Mouse (Mus musculus): ENCODE results near the gene Slc17a1. TPM values are rescaled to one million over a fixed set of nuclear protein-coding genes. Genes with fewer than 3 reads are reported as not detected.

Gene Slc17a1
- total RNA-seq, 1 experiment from 2014 or later, result not detected

GRCm38 (mm10) chr13:23940291-23940690 lies 72.7 kb downstream of the Slc17a1 start:
- ATAC-seq (replicated peaks; ENCODE audit: low read depth, poor library complexity, severe bottlenecking), result no peak

- no peak for ATAC-seq (replicated peaks; ENCODE audit: low read depth, poor library complexity, severe bottlenecking)
Measured at GRCm38 (mm10) chr13:23942861-23943260, 75.3 kb downstream of the Slc17a1 start.

Other genes starting within 250 kb of the Slc17a1 start
- 92.7 and 94.2 TPM in 2 replicates for gene Hist1h2be, start 246.6 kb upstream of the Slc17a1 start, total RNA-seq (2017)
- gene Hist1h1e, start 245.2 kb upstream of the Slc17a1 start, total RNA-seq (2017), result 314 and 326 TPM in 2 replicates
- gene Hist1h2ac, start 183.8 kb upstream of the Slc17a1 start, total RNA-seq (2017), result 114 and 119 TPM in 2 replicates
- 224 and 276 TPM in 2 replicates for gene Hist1h2bc, start 183.6 kb upstream of the Slc17a1 start, total RNA-seq (2017)
- 0.55 and 3.1 TPM in 2 replicates for gene Hist1h1t, start 171.9 kb upstream of the Slc17a1 start, total RNA-seq (2017)
- gene Hist1h4c, start 169.3 kb upstream of the Slc17a1 start, total RNA-seq (2017), result 434 and 555 TPM in 2 replicates
- gene Hfe, start 156.9 kb upstream of the Slc17a1 start, total RNA-seq (2017), result 3.6 and 4.3 TPM in 2 replicates
- 753 and 796 TPM in 2 replicates for gene Hist1h1c, start 128.9 kb upstream of the Slc17a1 start, total RNA-seq (2017)
- gene Hist1h3c, start 122.1 kb upstream of the Slc17a1 start, total RNA-seq (2017), result 801 and 823 TPM in 2 replicates
- 2,989 and 3,536 TPM in 2 replicates for gene Hist1h2bb, start 121.0 kb upstream of the Slc17a1 start, total RNA-seq (2017)
- 2,765 and 2,805 TPM in 2 replicates for gene Hist1h2ab, start 116.6 kb upstream of the Slc17a1 start, total RNA-seq (2017)
- gene Hist1h3b, start 115.5 kb upstream of the Slc17a1 start, total RNA-seq (2017), result 689 and 718 TPM in 2 replicates
- gene Hist1h4b, start 110.7 kb upstream of the Slc17a1 start, total RNA-seq (2017), result 676 and 902 TPM in 2 replicates
- gene Hist1h4a, start 106.5 kb upstream of the Slc17a1 start, total RNA-seq (2017), result 597 and 703 TPM in 2 replicates
- gene Hist1h3a, start 105.4 kb upstream of the Slc17a1 start, total RNA-seq (2017), result 599 and 655 TPM in 2 replicates
- 2,071 and 2,536 TPM in 2 replicates for gene Hist1h1a, start 104.1 kb upstream of the Slc17a1 start, total RNA-seq (2017)
- gene Trim38, start 97.8 kb upstream of the Slc17a1 start, total RNA-seq (2017), result not detected in 2 replicates
- gene Slc17a2, start 60.8 kb upstream of the Slc17a1 start, total RNA-seq (2017), result not detected in 2 replicates
- not detected in 2 replicates for gene Slc17a3, start 28.3 kb upstream of the Slc17a1 start, total RNA-seq (2017)
- 0.46 TPM in 1 of 2 replicates, not detected in the other for gene Slc17a4, start 47.3 kb downstream of the Slc17a1 start, total RNA-seq (2017)
- not detected in 2 replicates for gene Hist1h2ba, start 66.4 kb downstream of the Slc17a1 start, total RNA-seq (2017)
- not detected in 2 replicates for gene Hist1h2aa, start 66.7 kb downstream of the Slc17a1 start, total RNA-seq (2017)
- gene Scgn, start 123.5 kb downstream of the Slc17a1 start, total RNA-seq (2017), result not detected in 2 replicates